Mouse (Mus musculus) neural tube, embryonic 12.5 days (tissue): ENCODE results near the gene Gpr15. TPM values are rescaled to one million over a fixed set of nuclear protein-coding genes. Genes with fewer than 3 reads are reported as not detected.

Experiments
- ATAC-seq: fragments of 200-750 bp; cut with Nextera tagmentation; 2 replicates; pipeline ENCODE4 v1.8.0; 2017; ENCODE audit warnings: low read depth, mild to moderate bottlenecking, moderate TSS enrichment, moderate library complexity; ENCODE audit not compliant: low FRiP score
- H3K27ac ChIP-seq: fragments of 300-500 bp; sonication (generic); 2 replicates; pipeline ENCODE4 v1.5.1; 2016
- H3K27me3 ChIP-seq: fragments of 300-500 bp; sonication (generic); replicated peaks from 2 replicates; pipeline ENCODE4 v1.6.1; 2016; ENCODE audit warnings: mild to moderate bottlenecking
- H3K36me3 ChIP-seq: fragments of 300-500 bp; sonication (generic); 2 replicates; pipeline ENCODE4 v1.6.1; 2016; ENCODE audit warnings: mild to moderate bottlenecking
- H3K4me1 ChIP-seq: fragments of 300-500 bp; sonication (generic); 2 replicates; pipeline ENCODE4 v1.6.1; 2016
- H3K4me2 ChIP-seq: fragments of 300-500 bp; sonication (generic); replicated peaks from 2 replicates; pipeline ENCODE4 v1.6.1; 2016; ENCODE audit warnings: mild to moderate bottlenecking
- H3K4me3 ChIP-seq: fragments of 300-500 bp; sonication (generic); 2 replicates; pipeline ENCODE4 v1.5.1; 2016
- H3K9ac ChIP-seq: fragments of 300-500 bp; sonication (generic); 2 replicates; pipeline ENCODE4 v1.6.1; 2016; ENCODE audit warnings: mild to moderate bottlenecking
- H3K9me3 ChIP-seq: fragments of 300-500 bp; sonication (generic); 2 replicates; pipeline ENCODE4 v1.6.1; 2016; ENCODE audit warnings: mild to moderate bottlenecking
- WGBS: fragments of 180-500 bp; shearing (Covaris S2); methylation state at CpG from one replicate; pipeline ENCODE4 v1.1.7; 2016; 5-methylcytosine and 5-hydroxymethylcytosine counted together
- polyA plus RNA-seq: library from polyadenylated mRNA; unstranded; fragments of >200 nt; fragmentation: Nextera tagmentation; extraction: Ambion mirVana; gene quantifications from 2 replicates; pipeline ENCODE4 v1.2.1, GENCODE M21; 2016

The Gpr15 gene
- polyA plus RNA-seq, 1 experiment from 2014 or later = not detected

DNA sequence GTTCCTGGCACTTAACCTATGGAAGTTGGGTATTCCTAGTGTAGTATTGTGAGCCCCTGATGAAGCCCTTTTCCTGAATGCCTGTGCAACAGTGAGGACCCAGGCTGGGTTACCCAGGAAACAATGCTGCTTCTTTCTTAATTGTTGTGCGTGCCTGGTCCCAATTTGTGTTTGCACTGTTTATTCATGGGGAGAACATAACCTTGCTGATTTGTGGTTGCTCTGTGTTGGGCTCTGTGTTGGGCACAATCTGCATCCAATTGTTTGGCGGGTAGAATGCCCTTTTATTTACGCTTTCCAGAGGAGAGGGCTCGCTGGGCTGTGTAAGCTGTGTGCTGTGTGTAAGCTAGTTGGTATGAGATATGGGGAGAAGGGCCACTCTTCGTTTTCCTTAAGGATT is 41.4 kb downstream of the Gpr15 start:
- no peak overlapping the region for H3K27ac ChIP-seq
- H3K27me3 ChIP-seq = no peaks in the 10 kb centered on the region
- no peaks in the 10 kb centered on the region for H3K9me3 ChIP-seq
- H3K36me3 ChIP-seq = peaks cover 29% of the 10 kb centered on the region
- ATAC-seq = no peak
- H3K4me1 ChIP-seq = no peaks in the 10 kb centered on the region
- WGBS = 83% methylated on average over 5 of the region's 5 CpGs
- no peak overlapping the region for H3K4me2 ChIP-seq
- no peak overlapping the region for H3K4me3 ChIP-seq
- H3K9ac ChIP-seq = no peak overlapping the region

DNA sequence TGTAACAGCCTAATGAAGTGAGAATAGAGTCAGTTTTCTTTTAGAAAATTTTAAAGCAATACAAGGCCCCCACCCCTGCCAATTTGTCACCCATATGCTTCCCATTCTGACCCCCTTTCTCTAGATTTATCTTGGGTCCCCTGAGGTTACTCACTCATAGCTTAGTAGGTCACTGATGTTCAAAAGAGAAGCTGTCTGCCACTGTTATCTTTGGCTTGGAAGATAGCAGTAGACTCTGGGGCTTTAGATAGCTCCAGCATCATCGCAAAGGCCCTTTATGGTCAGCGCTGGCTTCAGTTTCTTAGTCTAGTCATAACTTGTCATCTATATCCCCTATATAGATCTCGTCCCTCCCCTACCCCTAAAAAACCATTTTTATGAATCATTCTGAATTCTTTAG is 42.2 kb downstream of the Gpr15 start:
- no peak for ATAC-seq
- H3K4me3 ChIP-seq = no peak overlapping the region
- 95% methylated on average over 3 of the region's 3 CpGs for WGBS
- H3K9me3 ChIP-seq = no peaks in the 10 kb centered on the region
- peaks cover 29% of the 10 kb centered on the region for H3K36me3 ChIP-seq
- no peaks in the 10 kb centered on the region for H3K27me3 ChIP-seq
- no peaks in the 10 kb centered on the region for H3K4me1 ChIP-seq
- H3K4me2 ChIP-seq = no peak overlapping the region
- H3K27ac ChIP-seq = no peak overlapping the region
- no peak overlapping the region for H3K9ac ChIP-seq

GRCm38 (mm10) chr16:58676156-58676555 is 42.7 kb downstream of the Gpr15 start:
- ATAC-seq = no peak
- no peaks in the 10 kb centered on the region for H3K27me3 ChIP-seq
- H3K27ac ChIP-seq = no peak overlapping the region
- no peak overlapping the region for H3K4me3 ChIP-seq
- H3K4me1 ChIP-seq = no peaks in the 10 kb centered on the region; the same call in 1 of the 2 replicates
- 93% methylated on average over 7 of the region's 7 CpGs for WGBS
- H3K36me3 ChIP-seq = peaks cover 29% of the 10 kb centered on the region
- H3K4me2 ChIP-seq = no peak overlapping the region
- no peak overlapping the region for H3K9ac ChIP-seq
- H3K9me3 ChIP-seq = no peaks in the 10 kb centered on the region

DNA sequence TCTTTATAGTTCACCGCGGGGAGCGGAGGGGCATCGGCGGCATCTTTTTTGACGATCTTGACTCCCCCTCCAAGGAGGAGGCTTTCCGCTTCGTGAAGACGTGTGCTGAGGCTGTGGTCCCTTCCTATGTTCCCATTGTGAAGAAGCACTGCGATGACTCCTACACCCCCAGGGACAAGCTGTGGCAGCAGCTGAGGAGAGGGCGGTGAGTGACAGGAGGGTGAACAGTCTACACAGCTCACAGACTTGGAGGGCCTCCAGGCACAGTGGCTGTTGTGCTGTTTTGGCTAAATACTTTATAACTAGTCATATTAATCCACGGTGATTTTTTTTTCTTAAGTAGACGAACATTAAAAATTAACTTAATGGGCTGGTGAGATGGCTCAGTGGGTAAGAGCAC is 43.6 kb downstream of the Gpr15 start:
- ATAC-seq = no peak
- Histone ChIP-seq H3K4me1 (no peaks in the 10 kb centered on the region; the same call in 1 of the 2 replicates), H3K4me3 (no peak overlapping the region), H3K9ac (no peak overlapping the region), H3K27me3 (no peaks in the 10 kb centered on the region), H3K4me2 (no peak overlapping the region), H3K36me3 (peaks cover 25% of the 10 kb centered on the region), H3K27ac (no peak overlapping the region), H3K9me3 (no peaks in the 10 kb centered on the region)
- 94% methylated on average over 13 of the region's 13 CpGs for WGBS

- H3K4me2 ChIP-seq = no peak overlapping the region
- H3K4me1 ChIP-seq = no peaks in the 10 kb centered on the region; the same call in 1 of the 2 replicates
- no peak overlapping the region for H3K27ac ChIP-seq
- H3K27me3 ChIP-seq = no peaks in the 10 kb centered on the region
- no peaks in the 10 kb centered on the region for H3K9me3 ChIP-seq
- H3K4me3 ChIP-seq = no peak overlapping the region
- H3K9ac ChIP-seq = no peak overlapping the region
- H3K36me3 ChIP-seq = peaks cover 25% of the 10 kb centered on the region
- 93% methylated on average over 15 of the region's 15 CpGs for WGBS
- ATAC-seq = no peak
Observed at GRCm38 (mm10) chr16:58673811-58674410, 45.0 kb downstream of the Gpr15 start.

GRCm38 (mm10) chr16:58672396-58672795 is 46.5 kb downstream of the Gpr15 start:
- ATAC-seq = no peak
- Histone ChIP-seq H3K4me2 (no peak overlapping the region), H3K4me1 (no peaks in the 10 kb centered on the region; the same call in 1 of the 2 replicates), H3K9me3 (no peaks in the 10 kb centered on the region), H3K9ac (no peak overlapping the region), H3K36me3 (peaks cover 18% of the 10 kb centered on the region), H3K27ac (no peak overlapping the region), H3K4me3 (no peak overlapping the region), H3K27me3 (no peaks in the 10 kb centered on the region)
- WGBS = 95% methylated on average over 13 of the region's 13 CpGs

- Histone ChIP-seq H3K9ac (no peak overlapping the region), H3K27ac (no peak overlapping the region), H3K4me1 (no peaks in the 10 kb centered on the region; the same call in 1 of the 2 replicates), H3K4me2 (peak overlapping the region; percentile 86), H3K27me3 (no peaks in the 10 kb centered on the region), H3K9me3 (no peaks in the 10 kb centered on the region), H3K4me3 (peak overlapping the region; percentile 93), H3K36me3 (peaks cover 18% of the 10 kb centered on the region)
- ATAC-seq = no peak
- WGBS = 76% methylated on average over 8 of the region's 8 CpGs
Observed at GRCm38 (mm10) chr16:58671212-58671985, 47.5 kb downstream of the Gpr15 start.

DNA sequence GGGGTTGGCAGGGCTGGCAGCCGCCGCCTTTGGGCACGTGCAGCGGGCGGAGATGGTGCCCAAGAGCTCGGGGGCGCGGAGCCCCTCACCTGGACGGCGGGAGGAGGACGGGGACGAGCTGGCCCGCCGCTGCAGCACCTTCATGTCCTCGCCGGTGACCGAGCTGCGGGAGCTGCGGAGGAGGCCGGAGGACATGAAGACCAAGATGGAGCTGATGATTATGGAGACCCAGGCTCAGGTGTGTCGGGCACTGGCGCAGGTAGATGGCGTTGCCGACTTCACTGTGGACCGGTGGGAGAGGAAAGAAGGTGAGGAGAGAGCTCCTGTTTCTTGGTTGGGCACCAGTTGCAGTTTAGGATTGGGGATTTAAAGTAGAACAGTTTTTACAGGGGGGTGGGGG is 48.2 kb downstream of the Gpr15 start:
- Histone ChIP-seq H3K9ac (peak overlapping the region; percentile 86), H3K4me2 (peak overlapping the region; percentile 86), H3K27me3 (no peaks in the 10 kb centered on the region), H3K36me3 (peaks cover 18% of the 10 kb centered on the region), H3K9me3 (no peaks in the 10 kb centered on the region), H3K4me1 (no peaks in the 10 kb centered on the region; the same call in 1 of the 2 replicates), H3K27ac (peak overlapping the region; percentile 50; the same call in 1 of the 2 replicates), H3K4me3 (peak overlapping the region; percentile 93)
- WGBS = under 1% methylated on average over 25 of the region's 25 CpGs
- ATAC-seq = peak; percentile 57; the same call in 1 of the 2 replicates

DNA sequence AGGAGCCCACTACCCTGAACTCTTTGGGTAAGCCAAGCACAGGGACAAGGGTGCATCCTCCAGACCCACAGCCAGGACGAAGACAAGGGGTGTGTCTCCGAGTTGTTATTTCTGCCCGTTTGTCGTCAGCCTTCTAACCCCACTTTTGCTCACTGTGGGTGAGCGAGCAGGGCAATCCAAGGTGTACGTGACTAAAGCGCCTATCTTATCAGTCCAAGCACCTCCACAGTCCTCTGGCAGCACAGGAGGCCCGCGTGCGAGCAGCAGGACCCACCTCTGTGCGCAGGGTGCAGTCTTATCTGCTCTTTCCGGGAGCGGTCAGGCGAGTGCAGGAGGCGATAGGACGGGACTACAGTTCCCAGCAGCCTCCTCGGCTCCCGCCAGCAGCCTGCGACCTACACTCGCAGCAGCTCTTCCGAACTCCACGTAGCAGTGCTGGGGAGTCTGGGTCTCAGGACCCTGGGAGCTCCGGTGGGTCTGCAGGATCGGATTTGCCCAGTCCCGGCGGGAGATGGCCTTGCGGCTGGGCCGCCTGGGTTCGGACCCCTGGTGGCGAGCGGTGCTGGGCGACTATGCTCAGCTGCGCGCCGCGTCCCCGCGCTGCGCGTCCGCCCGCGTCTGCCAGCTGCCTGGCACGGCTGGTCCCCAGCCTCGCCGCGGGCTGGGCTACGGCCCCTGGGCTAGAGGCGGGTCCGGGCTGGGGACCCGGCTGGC is 48.8 kb downstream of the Gpr15 start, which contains the start of gene Cpox:
Gene Cpox, plus strand, starts transcription at position 376 of the 714 bp plus-strand sequence.
- Histone ChIP-seq H3K9ac (peak within 1 kb of the TSS; percentile 86), H3K4me1 (no peaks in the 10 kb centered on the region; the same call in 1 of the 2 replicates), H3K27me3 (no peaks in the 10 kb centered on the region), H3K4me2 (peak within 1 kb of the TSS; percentile 86), H3K9me3 (no peaks in the 10 kb centered on the region), H3K36me3 (peaks cover 14% of the 10 kb centered on the region), H3K27ac (peak within 1 kb of the TSS; percentile 50; the same call in 1 of the 2 replicates), H3K4me3 (peak within 1 kb of the TSS; percentile 93)
- under 1% methylated on average over 51 of the region's 51 CpGs for WGBS
- ATAC-seq = peak; percentile 99

- H3K27ac ChIP-seq = no peak overlapping the region
- H3K4me2 ChIP-seq = no peak overlapping the region
- peaks cover 6% of the 10 kb centered on the region; the same call in 1 of the 2 replicates for H3K36me3 ChIP-seq
- no peak for ATAC-seq
- no peaks in the 10 kb centered on the region; the same call in 1 of the 2 replicates for H3K4me1 ChIP-seq
- no peak overlapping the region for H3K4me3 ChIP-seq
- no peaks in the 10 kb centered on the region for H3K9me3 ChIP-seq
- 70% methylated on average over 5 of the region's 5 CpGs for WGBS
- H3K27me3 ChIP-seq = no peaks in the 10 kb centered on the region
- no peak overlapping the region for H3K9ac ChIP-seq
Observed at GRCm38 (mm10) chr16:58669264-58669663, 49.6 kb downstream of the Gpr15 start.

- H3K27ac ChIP-seq = no peak overlapping the region
- WGBS = 87% methylated on average over 3 of the region's 3 CpGs
- H3K4me3 ChIP-seq = no peak overlapping the region
- H3K27me3 ChIP-seq = no peaks in the 10 kb centered on the region
- no peak overlapping the region for H3K9ac ChIP-seq
- H3K9me3 ChIP-seq = no peaks in the 10 kb centered on the region
- no peaks in the 10 kb centered on the region; the same call in 1 of the 2 replicates for H3K4me1 ChIP-seq
- no peaks in the 10 kb centered on the region for H3K36me3 ChIP-seq
- no peak for ATAC-seq
- no peak overlapping the region for H3K4me2 ChIP-seq
Observed at GRCm38 (mm10) chr16:58668586-58668985, 50.3 kb downstream of the Gpr15 start.
